Mouse (Mus musculus): ENCODE data around the gene Nup43. TPM values are rescaled to one million over a fixed set of nuclear protein-coding genes. Genes with fewer than 3 reads are reported as not detected.

The Nup43 gene
- polyA plus RNA-seq (2015; fragmentation: Illumina TruSeq; extraction: RNeasy Lipid Tissue Mini Kit (QIAGEN cat#74804); ENCODE audit: insufficient read depth, low read depth, low replicate concordance) = 2.4 TPM

DNA sequence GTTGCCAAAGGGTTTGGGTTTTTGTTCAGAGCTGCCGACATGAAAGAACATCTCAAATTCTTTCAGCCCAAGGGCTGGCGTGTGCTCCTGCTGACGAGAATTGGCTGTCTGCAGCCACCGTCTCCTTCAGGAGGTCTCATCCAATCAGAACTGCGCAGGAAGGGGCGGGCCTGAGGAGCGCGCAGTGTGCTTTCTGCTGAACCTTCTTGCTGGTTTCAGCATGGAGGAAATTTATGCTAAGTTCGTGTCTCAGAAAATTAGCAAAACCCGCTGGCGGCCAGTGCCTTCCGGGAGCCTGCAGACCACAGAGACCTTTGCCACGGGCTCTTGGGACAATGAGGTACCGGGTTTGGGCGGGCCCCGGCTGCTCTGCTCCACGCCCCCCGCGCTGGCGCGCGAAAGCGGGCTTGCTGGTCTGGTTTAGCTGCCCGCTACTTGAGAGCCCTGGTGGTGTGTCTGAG, at the start of gene Nup43:
Gene Nup43 (plus strand): TSS at position 162 of the 461 bp plus-strand sequence.

DNA sequence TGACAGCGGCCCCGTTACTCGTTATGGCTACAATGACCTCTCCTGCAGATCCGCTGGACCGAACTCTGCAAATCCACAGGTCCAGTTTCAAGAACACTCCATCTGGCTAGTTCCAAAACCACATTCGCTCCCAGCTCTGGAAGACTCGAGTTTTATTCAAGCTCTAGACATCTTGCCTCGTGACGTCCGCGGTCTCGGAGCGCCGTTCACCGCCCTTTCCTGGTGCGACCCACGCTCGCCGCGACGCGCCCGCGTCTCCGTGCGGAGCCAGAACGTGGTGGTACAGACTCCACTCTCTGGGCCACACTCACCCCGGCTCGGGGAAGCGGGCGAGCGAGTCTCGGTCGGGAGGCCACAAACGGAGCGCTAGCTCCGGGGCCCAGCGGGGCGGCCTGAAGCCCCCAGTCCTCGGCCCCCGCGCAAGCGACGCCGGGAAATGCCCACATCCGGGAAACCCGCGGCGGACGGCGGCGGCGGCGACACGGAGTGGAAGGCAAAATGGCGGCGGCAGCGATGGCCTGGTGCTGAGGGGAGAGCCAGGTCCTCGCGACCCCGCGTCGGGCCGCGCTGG, 13.5 kb downstream of the Nup43 start, which contains the start of the genes Pcmt1 and Lats1:
Gene Pcmt1 (minus strand): TSS at position 406 of the 571 bp plus-strand sequence.
Gene Lats1 (plus strand): TSS at position 484 of the 571 bp plus-strand sequence.

GRCm38 (mm10) chr10:7725751-7726500, 58.6 kb downstream of the Nup43 start, which contains the start of gene Katna1:
Katna1 (plus strand) TSS chr10:7726000.

Other genes starting within 250 kb of the Nup43 start
- gene Ulbp1, start 193.9 kb upstream of the Nup43 start, polyA plus RNA-seq (2015; fragmentation: Illumina TruSeq; extraction: RNeasy Lipid Tissue Mini Kit (QIAGEN cat#74804); ENCODE audit: insufficient read depth, low read depth, low replicate concordance) = 0.35 TPM
- gene Lrp11, start 77.7 kb upstream of the Nup43 start, polyA plus RNA-seq (2015; fragmentation: Illumina TruSeq; extraction: RNeasy Lipid Tissue Mini Kit (QIAGEN cat#74804); ENCODE audit: insufficient read depth, low read depth, low replicate concordance) = 5.4 TPM
- gene Pcmt1, start 13.6 kb downstream of the Nup43 start, polyA plus RNA-seq (2015; fragmentation: Illumina TruSeq; extraction: RNeasy Lipid Tissue Mini Kit (QIAGEN cat#74804); ENCODE audit: insufficient read depth, low read depth, low replicate concordance) = 8.4 TPM
- gene Lats1, start 13.7 kb downstream of the Nup43 start, polyA plus RNA-seq (2015; fragmentation: Illumina TruSeq; extraction: RNeasy Lipid Tissue Mini Kit (QIAGEN cat#74804); ENCODE audit: insufficient read depth, low read depth, low replicate concordance) = 5.3 TPM
- gene Katna1, start 58.5 kb downstream of the Nup43 start, polyA plus RNA-seq (2015; fragmentation: Illumina TruSeq; extraction: RNeasy Lipid Tissue Mini Kit (QIAGEN cat#74804); ENCODE audit: insufficient read depth, low read depth, low replicate concordance) = 10.8 TPM
- gene Ginm1, start 125.3 kb downstream of the Nup43 start, polyA plus RNA-seq (2015; fragmentation: Illumina TruSeq; extraction: RNeasy Lipid Tissue Mini Kit (QIAGEN cat#74804); ENCODE audit: insufficient read depth, low read depth, low replicate concordance) = 27.4 TPM
- gene Ppil4, start 125.4 kb downstream of the Nup43 start, polyA plus RNA-seq (2015; fragmentation: Illumina TruSeq; extraction: RNeasy Lipid Tissue Mini Kit (QIAGEN cat#74804); ENCODE audit: insufficient read depth, low read depth, low replicate concordance) = 7.4 TPM
- not detected for gene Zc3h12d, start 165.0 kb downstream of the Nup43 start, polyA plus RNA-seq (2015; fragmentation: Illumina TruSeq; extraction: RNeasy Lipid Tissue Mini Kit (QIAGEN cat#74804); ENCODE audit: insufficient read depth, low read depth, low replicate concordance)